Mouse (Mus musculus) testis, adult 2 months (tissue): ENCODE data around the gene Kcng4.

Experiments used
- CTCF ChIP-seq: fragments of 200-500 bp; IDR thresholded peaks from 2 replicates; pipeline ENCODE4 v1.5.1; 2012; ENCODE audit warnings: low read depth, mild to moderate bottlenecking, inconsistent platforms, low read length, moderate library complexity; ENCODE audit not compliant: control insufficient read depth, insufficient read depth, insufficient replicate concordance
- POLR2A ChIP-seq: fragments of 200-500 bp; IDR thresholded peaks from 2 replicates; pipeline ENCODE4 v1.6.1; 2012; ENCODE audit warnings: low read depth, mild to moderate bottlenecking, inconsistent platforms, low read length, moderate library complexity; ENCODE audit not compliant: control insufficient read depth

GRCm38 (mm10) chr8:119623744-119624143 lies 11.7 kb downstream of the Kcng4 start:
- no peak for TF ChIP-seq CTCF
- no peak for TF ChIP-seq POLR2A
